Mouse (Mus musculus) CH12.LX (cell line): ENCODE results near the gene Elp6. TPM values are rescaled to one million over a fixed set of nuclear protein-coding genes. Genes with fewer than 3 reads are reported as not detected.

Experiments used
- DNase-seq: peaks from one replicate; pipeline ENCODE4 v3.0.0-alpha.2; 2013; ENCODE audit errors: extremely low read depth
- H3K27ac ChIP-seq: 2 replicates; pipeline ENCODE4 v1.5.1; 2012; ENCODE audit warnings: low read depth, mild to moderate bottlenecking, control low read depth, moderate library complexity; ENCODE audit not compliant: insufficient read depth
- H3K27me3 ChIP-seq: replicated peaks from 2 replicates; pipeline ENCODE3; 2012; ENCODE audit warnings: inconsistent platforms
- H3K36me3 ChIP-seq, 2 experiments: replicated peaks in 1 of 2; 2 replicates each; pipeline versions ENCODE3 to v1.6.1; 2012; ENCODE audit warnings: inconsistent platforms in 1 of 2, low read length in 1 of 2, mild to moderate bottlenecking in 1 of 2, mixed read lengths in 1 of 2, moderate library complexity in 1 of 2; ENCODE audit not compliant: control insufficient read depth in 1 of 2, insufficient read depth in 1 of 2
- H3K4me1 ChIP-seq, 2 experiments: 2 replicates each; pipeline ENCODE4 v1.6.1; 2012; ENCODE audit warnings: inconsistent platforms in 1 of 2, moderate library complexity in 1 of 2; ENCODE audit not compliant: insufficient read depth in 2 of 2, control insufficient read depth in 1 of 2
- H3K4me2 ChIP-seq: 2 replicates; pipeline ENCODE4 v1.6.1; 2012; ENCODE audit warnings: low read depth, mild to moderate bottlenecking, control low read depth; ENCODE audit not compliant: poor library complexity, insufficient read depth, severe bottlenecking
- H3K4me3 ChIP-seq, 3 experiments: fragments of 150-350 bp in 1 of 3; sonication (generic) in 1 of 3; replicated peaks in 1 of 3; 2 replicates each; pipeline versions ENCODE3 to v1.5.1; 2011 to 2012; ENCODE audit warnings: low read depth in 2 of 3, low read length in 2 of 3, mild to moderate bottlenecking in 2 of 3, moderate library complexity in 2 of 3, control low read depth in 1 of 3, improper control_type of control experiment in 1 of 3, inconsistent platforms in 1 of 3, mixed read lengths in 1 of 3; ENCODE audit not compliant: poor library complexity in 1 of 3
- H3K79me2 ChIP-seq: replicated peaks from 2 replicates; pipeline ENCODE4 v1.6.1; 2012; ENCODE audit warnings: mild to moderate bottlenecking, moderate library complexity; ENCODE audit not compliant: control insufficient read depth, poor library complexity, insufficient read depth, severe bottlenecking; ENCODE audit errors: extremely low read depth
- H3K9ac ChIP-seq: 2 replicates; pipeline ENCODE4 v1.6.1; 2012; ENCODE audit warnings: low read depth, mild to moderate bottlenecking, control low read depth, moderate library complexity; ENCODE audit not compliant: insufficient read depth
- H3K9me3 ChIP-seq: replicated peaks from 2 replicates; pipeline ENCODE3; 2012; ENCODE audit warnings: low read length, inconsistent platforms, mixed read lengths
- MYC ChIP-seq: IDR thresholded peaks from 2 replicates; pipeline ENCODE4 v1.6.1; 2011; ENCODE audit warnings: low read depth, mild to moderate bottlenecking, improper control_type of control experiment, low read length
- dilution Hi-C: fragments of 300-500 bp; cut with MboI; formaldehyde crosslinking; loops from 2 replicates; pipeline ENCODE4 v1.14.3; 2020; ENCODE audit warnings: low sequenced_read_pairs; ENCODE audit not compliant: extremely low pct_unique_long_range_greater_than_20kb, extremely low pct_ligation_motif_present
- in situ Hi-C: fragments of 300-500 bp; cut with MboI; formaldehyde crosslinking; loops from 3 replicates; pipeline ENCODE4 v1.14.3; 2019; ENCODE audit warnings: low sequenced_read_pairs, low pct_ligation_motif_present, low pct_unique_long_range_greater_than_20kb, mixed read lengths
- polyA plus RNA-seq: library from polyadenylated mRNA; unstranded; fragments of >175 nt; gene quantifications from 2 replicates; pipeline ENCODE4 v1.2.1, GENCODE M21; 2012; ENCODE audit warnings: low read depth; ENCODE audit not compliant: insufficient read length
- total RNA-seq, 2 experiments: library from RNA; depleted of rRNA; stranded (reverse); fragments of 300-350 nt in 1 of 2; fragments of >200 nt in 1 of 2; gene quantifications; 2 replicates each; pipeline ENCODE4 v1.2.3; 2012 to 2014

The Elp6 gene
- total and polyA plus RNA-seq, 3 experiments = 24.2 to 44.7 (median 35.4) TPM

- no peak for TF ChIP-seq MYC
Observed at GRCm38 (mm10) chr9:110369860-110370259, 64.9 kb downstream of the Elp6 start.

More at GRCm38 (mm10) chr9:110369860-110370259, 64.9 kb downstream of the Elp6 start:
- dilution Hi-C loops = no loop called here
- Histone ChIP-seq H3K4me3 (no peak overlapping the region), H3K36me3 (peaks cover 33 to 93% of the 10 kb centered on the region in 2 experiments), H3K79me2 (no peaks in the 10 kb centered on the region), H3K9me3 (no peaks in the 10 kb centered on the region), H3K4me2 (no peak overlapping the region), H3K27ac (no peak overlapping the region), H3K4me1 (no peaks in the 10 kb centered on the region), H3K9ac (no peak overlapping the region), H3K27me3 (no peaks in the 10 kb centered on the region)
- in situ Hi-C loops = no loop called here
- DNase-seq = no peak

Other genes with a start within 250 kb of the Elp6 start
- 41.3 and 44.2 TPM in 2 replicates for gene Smarcc1, start 187.5 kb upstream of the Elp6 start, total RNA-seq (2012; rRNA removed)
- gene Smarcc1, start 187.5 kb upstream of the Elp6 start, total RNA-seq (2014; rRNA removed) = 26.8 and 30.4 TPM in 2 replicates
- 89.9 and 97.0 TPM in 2 replicates for gene Smarcc1, start 187.5 kb upstream of the Elp6 start, polyA plus RNA-seq
- 129 and 142 TPM in 2 replicates for gene Dhx30, start 187.3 kb upstream of the Elp6 start, total RNA-seq (2012; rRNA removed)
- gene Dhx30, start 187.3 kb upstream of the Elp6 start, total RNA-seq (2014; rRNA removed) = 64.7 and 68.8 TPM in 2 replicates
- gene Dhx30, start 187.3 kb upstream of the Elp6 start, polyA plus RNA-seq = 99.3 and 102 TPM in 2 replicates
- 0.72 and 0.76 TPM in 2 replicates for gene Cspg5, start 61.4 kb upstream of the Elp6 start, total RNA-seq (2012; rRNA removed)
- 0.36 and 0.40 TPM in 2 replicates for gene Cspg5, start 61.4 kb upstream of the Elp6 start, total RNA-seq (2014; rRNA removed)
- gene Cspg5, start 61.4 kb upstream of the Elp6 start, polyA plus RNA-seq = 0.49 and 0.97 TPM in 2 replicates
- gene Scap, start 28.1 kb downstream of the Elp6 start, total RNA-seq (2012; rRNA removed) = 38.1 and 40.4 TPM in 2 replicates
- 24.7 and 25.0 TPM in 2 replicates for gene Scap, start 28.1 kb downstream of the Elp6 start, total RNA-seq (2014; rRNA removed)
- gene Scap, start 28.1 kb downstream of the Elp6 start, polyA plus RNA-seq = 39.9 and 48.9 TPM in 2 replicates
- 8.9 and 12.7 TPM in 2 replicates for gene Ptpn23, start 103.0 kb downstream of the Elp6 start, total RNA-seq (2012; rRNA removed)
- gene Ptpn23, start 103.0 kb downstream of the Elp6 start, total RNA-seq (2014; rRNA removed) = 2.2 and 3.4 TPM in 2 replicates
- 31.3 and 41.7 TPM in 2 replicates for gene Ptpn23, start 103.0 kb downstream of the Elp6 start, polyA plus RNA-seq
- not detected in 2 replicates for gene Ngp, start 114.6 kb downstream of the Elp6 start, total RNA-seq (2012; rRNA removed)
- gene Ngp, start 114.6 kb downstream of the Elp6 start, total RNA-seq (2014; rRNA removed) = not detected in 2 replicates
- gene Ngp, start 114.6 kb downstream of the Elp6 start, polyA plus RNA-seq = not detected in 2 replicates
- gene Klhl18, start 171.5 kb downstream of the Elp6 start, total RNA-seq (2012; rRNA removed) = 4.4 and 4.8 TPM in 2 replicates
- gene Klhl18, start 171.5 kb downstream of the Elp6 start, total RNA-seq (2014; rRNA removed) = 3.0 and 3.5 TPM in 2 replicates
- gene Klhl18, start 171.5 kb downstream of the Elp6 start, polyA plus RNA-seq = 10.1 and 10.2 TPM in 2 replicates
- 1.2 and 1.8 TPM in 2 replicates for gene Kif9, start 171.8 kb downstream of the Elp6 start, total RNA-seq (2012; rRNA removed)
- gene Kif9, start 171.8 kb downstream of the Elp6 start, total RNA-seq (2014; rRNA removed) = 1.1 and 1.6 TPM in 2 replicates
- gene Kif9, start 171.8 kb downstream of the Elp6 start, polyA plus RNA-seq = 1.2 and 1.8 TPM in 2 replicates
- 34.9 and 35.8 TPM in 2 replicates for gene Setd2, start 227.4 kb downstream of the Elp6 start, total RNA-seq (2012; rRNA removed)
- 35.5 and 41.6 TPM in 2 replicates for gene Setd2, start 227.4 kb downstream of the Elp6 start, total RNA-seq (2014; rRNA removed)
- 87.1 and 104 TPM in 2 replicates for gene Setd2, start 227.4 kb downstream of the Elp6 start, polyA plus RNA-seq